In the genomic region with DNA sequence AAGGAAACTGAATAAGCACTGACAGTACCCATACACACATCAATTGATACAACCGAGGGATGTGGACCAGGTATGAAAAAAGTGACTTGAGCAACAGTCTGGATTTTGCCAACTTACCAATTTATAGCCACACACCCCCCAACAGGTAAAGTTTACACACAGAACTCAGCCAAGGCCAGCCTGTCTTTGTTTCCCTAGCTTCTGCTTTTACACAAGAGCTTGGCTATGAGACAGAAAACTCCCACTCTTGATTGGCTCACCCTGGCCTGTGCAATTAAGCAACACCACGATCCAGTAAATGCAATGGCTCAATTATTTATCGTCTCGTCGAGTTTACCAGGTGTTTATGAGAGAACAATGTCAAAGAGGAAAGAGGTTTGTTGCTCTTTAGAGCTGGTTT, we compare ENCODE assay signal across 7 mouse cellular contexts. TPM values are rescaled to one million over a fixed set of nuclear protein-coding genes. Genes with fewer than 3 reads are reported as not detected.
DNase-seq lines count a peak whose midpoint lies in the region; ATAC-seq and TF ChIP-seq lines count a peak whose summit lies in the region.

No protein-coding gene starts in this region.

- H3K4me3 ChIP-seq in hindbrain, embryonic 16.5 days (ENCODE audit: low read length): peak overlapping the region; percentile 94
- H3K4me3 ChIP-seq in lung, adult 2 months (replicated peaks; ENCODE audit: extremely low read depth, low read depth, low read length): peak overlapping the region; percentile 33

- TF ChIP-seq POLR2A in lung, adult 2 months (IDR thresholded peaks at IDR 0.05; ENCODE audit: borderline replicate concordance, extremely low read depth, low read depth, low read length): no peak

- no peak for ATAC-seq in hindbrain, embryonic 16.5 days
- ATAC-seq in neutrophil, adult 5-6 weeks (ENCODE audit: extremely low read depth, insufficient number of reproducible peaks, low FRiP score, poor library complexity, severe bottlenecking): peak; percentile 18; the same call in 1 of the 2 replicates
- no peak for ATAC-seq in cerebellum, adult (ENCODE audit: insufficient number of reproducible peaks, low FRiP score, low TSS enrichment)

- H3K27ac ChIP-seq in hindbrain, embryonic 16.5 days (ENCODE audit: low read depth, low read length): no peak overlapping the region

- peak; percentile 25 for DNase-seq in thymus, postnatal 25 days
- DNase-seq in thymus, adult 18-20 months: no peak
- DNase-seq in fat pad, adult 2 months (ENCODE audit: extremely low read depth, low read depth, low spot score): peak; percentile 97
- peak; percentile 50 for DNase-seq in lung, adult 2 months

- H3K4me2 ChIP-seq in hindbrain, embryonic 16.5 days (ENCODE audit: low read length): peak overlapping the region; percentile 76

- H3K4me1 ChIP-seq in hindbrain, embryonic 16.5 days (ENCODE audit: control insufficient read depth, insufficient read depth, low read depth, low read length): peaks cover 14% of the 10 kb centered on the region
- H3K4me1 ChIP-seq in lung, adult 2 months (ENCODE audit: control insufficient read depth, insufficient read depth, low read length): peaks cover 34% of the 10 kb centered on the region

- H3K9me3 ChIP-seq in hindbrain, embryonic 16.5 days (ENCODE audit: control insufficient read depth, low read length): no peaks in the 10 kb centered on the region

- WGBS in hindbrain, embryonic 16.5 days: 18% methylated on average over 5 of the region's 5 CpGs
- under 1% methylated on average over 5 of the region's 5 CpGs for WGBS in lung, adult 2 months

- no peaks in the 10 kb centered on the region for H3K27me3 ChIP-seq in hindbrain, embryonic 16.5 days (replicated peaks; ENCODE audit: control insufficient read depth, insufficient read depth, low read length)

- no peak overlapping the region for H3K9ac ChIP-seq in hindbrain, embryonic 16.5 days (ENCODE audit: low read depth, low read length)

- TF ChIP-seq CTCF in lung, adult 2 months (IDR thresholded peaks at IDR 0.05; ENCODE audit: insufficient read depth, low read length): no peak

- no peaks in the 10 kb centered on the region for H3K36me3 ChIP-seq in hindbrain, embryonic 16.5 days (ENCODE audit: control insufficient read depth, insufficient read depth, low read length)

RNA-seq across cellular contexts. Expression of a gene that starts 1.2 kb away (rescaled TPM):
- 49.2 and 49.5 TPM in 2 replicates for polyA plus RNA-seq in hindbrain, embryonic 16.5 days (2015; fragmentation: Nextera tagmentation; extraction: Ambion mirVana)
- 115 and 147 TPM in 2 replicates for polyA plus RNA-seq in lung, adult 2 months (2012; rRNA removed)
- 383 and 443 TPM in 2 replicates for total RNA-seq in neutrophil, adult 5-6 weeks (2017)

RNA-seq across cellular contexts. Expression of a gene that starts 32.6 kb away (rescaled TPM):
- 47.0 and 61.8 TPM in 2 replicates for polyA plus RNA-seq in hindbrain, embryonic 16.5 days (2015; fragmentation: Nextera tagmentation; extraction: Ambion mirVana)
- 270 and 280 TPM in 2 replicates for polyA plus RNA-seq in lung, adult 2 months (2012; rRNA removed)
- total RNA-seq in neutrophil, adult 5-6 weeks (2017): 0.74 and 0.93 TPM in 2 replicates

Comparison
In these comparisons a context has a peak if more than half of its experiments do, and no peak if none do; other contexts are left out.
1. DNase-seq: peak in thymus, postnatal 25 days (single experiment), fat pad, adult 2 months (single experiment) and lung, adult 2 months (single experiment); none in thymus, adult 18-20 months (0 of 2).